Mouse (Mus musculus) right cerebral cortex, postnatal 10 days (tissue): ENCODE data around the gene Ltv1.

Experiments used
- DNase-seq, 2 experiments: peaks; one replicate each; pipeline ENCODE4 v3.0.0; 2021; ENCODE audit warnings: low spot score in 2 of 2

The Ltv1 gene

GRCm38 (mm10) chr10:13192731-13193351 lies at the start of gene Ltv1:
TSS of gene Ltv1 (minus strand) at chr10:13193168.
- peak; percentile 98 for DNase-seq

- no peak for DNase-seq
These were observed 47.5 kb upstream of the Ltv1 start for GRCm38 (mm10) chr10:13240431-13240830.

- no peak for DNase-seq
These were observed 45.2 kb upstream of the Ltv1 start for GRCm38 (mm10) chr10:13238188-13238587.

- DNase-seq = no peak
These were observed 43.9 kb upstream of the Ltv1 start for GRCm38 (mm10) chr10:13236866-13237265.

- no peak for DNase-seq
These were observed 41.5 kb upstream of the Ltv1 start for GRCm38 (mm10) chr10:13234503-13234902.

- DNase-seq = no peak
These were observed 41.0 kb upstream of the Ltv1 start for GRCm38 (mm10) chr10:13233941-13234340.

- DNase-seq = no peak
These were observed 40.2 kb upstream of the Ltv1 start for GRCm38 (mm10) chr10:13233143-13233622.

- no peak for DNase-seq
These were observed 39.6 kb upstream of the Ltv1 start for GRCm38 (mm10) chr10:13232443-13233142.

GRCm38 (mm10) chr10:13230716-13231115 lies 37.7 kb upstream of the Ltv1 start:
- DNase-seq = no peak

GRCm38 (mm10) chr10:13225377-13226063 lies 32.6 kb upstream of the Ltv1 start:
- peak; percentile 31 to 40 for DNase-seq

GRCm38 (mm10) chr10:13222135-13222534 lies 29.2 kb upstream of the Ltv1 start:
- no peak for DNase-seq

- DNase-seq = no peak
These were observed 27.1 kb upstream of the Ltv1 start for GRCm38 (mm10) chr10:13220061-13220460.

GRCm38 (mm10) chr10:13213956-13214355 lies 21.0 kb upstream of the Ltv1 start:
- no peak for DNase-seq

- no peak for DNase-seq
These were observed 19.9 kb upstream of the Ltv1 start for GRCm38 (mm10) chr10:13212829-13213228.

GRCm38 (mm10) chr10:13212326-13212725 lies 19.4 kb upstream of the Ltv1 start:
- DNase-seq = no peak

- no peak for DNase-seq
These were observed 17.1 kb upstream of the Ltv1 start for GRCm38 (mm10) chr10:13209930-13210637.

GRCm38 (mm10) chr10:13209506-13209905 lies 16.5 kb upstream of the Ltv1 start:
- DNase-seq = no peak

GRCm38 (mm10) chr10:13209061-13209460 lies 16.1 kb upstream of the Ltv1 start:
- no peak for DNase-seq

- DNase-seq = no peak
These were observed 8.8 kb upstream of the Ltv1 start for GRCm38 (mm10) chr10:13201741-13202293.

GRCm38 (mm10) chr10:13200862-13201261 lies 7.9 kb upstream of the Ltv1 start:
- no peak for DNase-seq

- no peak for DNase-seq
These were observed 6.3 kb upstream of the Ltv1 start for GRCm38 (mm10) chr10:13199234-13199633.
